Comparison of ENCODE assay signal across 16 mouse cellular contexts in the genomic region with DNA sequence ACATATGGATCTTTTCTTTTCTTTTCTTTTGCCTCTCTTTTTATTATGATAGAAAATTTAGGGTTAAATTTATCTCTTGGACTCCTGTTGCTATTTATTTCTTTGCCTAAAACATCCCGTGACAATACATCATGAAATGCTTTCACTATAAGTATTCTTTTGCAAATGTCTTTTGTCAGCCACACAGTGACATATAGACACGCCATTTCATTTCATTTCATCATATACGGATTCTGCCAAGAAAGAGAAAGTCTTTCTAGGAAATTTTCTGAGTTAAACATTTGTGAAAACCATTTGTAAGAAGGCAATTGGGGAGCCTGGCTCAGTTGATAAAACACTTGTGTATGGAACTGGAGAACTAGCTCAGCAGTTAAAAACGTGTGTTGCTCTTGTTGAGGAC.
"Had no signal": no experiment of that assay in that cellular context is flagged by ENCODE, and none has a peak within 500 bp of the region (broad histone marks: within the 10 kb centered on the region; RNA-seq: fewer than 3 reads in every experiment).

No protein-coding gene starts in this region.

- H3K27ac ChIP-seq: neural tube, embryonic 13.5 days; neural tube, embryonic 15.5 days; stomach, embryonic 15.5 days; stomach, postnatal 0 days had no signal

- H3K4me2 ChIP-seq: neural tube, embryonic 13.5 days; neural tube, embryonic 15.5 days; stomach, embryonic 15.5 days had no signal

- H3K4me3 ChIP-seq: neural tube, embryonic 13.5 days; neural tube, embryonic 15.5 days; stomach, embryonic 15.5 days had no signal

- H3K9ac ChIP-seq: neural tube, embryonic 13.5 days; neural tube, embryonic 15.5 days; stomach, embryonic 15.5 days had no signal

- H3K36me3 ChIP-seq: neural tube, embryonic 13.5 days; neural tube, embryonic 15.5 days; stomach, embryonic 15.5 days had no signal

- H3K4me1 ChIP-seq: neural tube, embryonic 13.5 days; neural tube, embryonic 15.5 days; stomach, embryonic 15.5 days had no signal

- DNase-seq: retina, postnatal 1 day; right cerebral cortex, adult 18-20 months; right cerebral cortex, postnatal 14 days; right cerebral cortex, postnatal 25 days; right cerebral cortex, postnatal 4 days; spleen, adult 18-20 months; thymus, adult 18-20 months; thymus, adult 2 months; thymus, postnatal 14 days; thymus, postnatal 25 days; thymus, postnatal 36 days; thymus, postnatal 4 days had no signal

- H3K9me3 ChIP-seq: neural tube, embryonic 13.5 days; neural tube, embryonic 15.5 days; stomach, embryonic 15.5 days had no signal

- H3K27me3 ChIP-seq: neural tube, embryonic 13.5 days; neural tube, embryonic 15.5 days; stomach, embryonic 15.5 days had no signal
